Mouse (Mus musculus): ENCODE data around the gene Arrb1.

The Arrb1 gene

GRCm38 (mm10) chr7:99537183-99537756 lies 2.0 kb downstream of the Arrb1 start:
- in situ Hi-C loops (cut with MboI; ENCODE audit: low sequenced_read_pairs): no loop called here

- in situ Hi-C loops (cut with MboI; ENCODE audit: low sequenced_read_pairs): no loop called here
These were observed 3.2 kb downstream of the Arrb1 start for GRCm38 (mm10) chr7:99538421-99538820.

- in situ Hi-C loops (cut with MboI; ENCODE audit: low sequenced_read_pairs): no loop called here
These were observed 4.1 kb downstream of the Arrb1 start for GRCm38 (mm10) chr7:99539201-99539891.

- in situ Hi-C loops (cut with MboI; ENCODE audit: low sequenced_read_pairs): no loop called here
These were observed 4.8 kb downstream of the Arrb1 start for GRCm38 (mm10) chr7:99540016-99540415.

GRCm38 (mm10) chr7:99541204-99541603 lies 5.9 kb downstream of the Arrb1 start:
- in situ Hi-C loops (cut with MboI; ENCODE audit: low sequenced_read_pairs): no loop called here

GRCm38 (mm10) chr7:99544272-99544671 lies 9.0 kb downstream of the Arrb1 start:
- in situ Hi-C loops (cut with MboI; ENCODE audit: low sequenced_read_pairs): no loop called here

GRCm38 (mm10) chr7:99545885-99546745 lies 10.8 kb downstream of the Arrb1 start:
- in situ Hi-C loops (cut with MboI; ENCODE audit: low sequenced_read_pairs): no loop called here

GRCm38 (mm10) chr7:99547584-99548487 lies 12.6 kb downstream of the Arrb1 start:
- in situ Hi-C loops (cut with MboI; ENCODE audit: low sequenced_read_pairs): no loop called here

GRCm38 (mm10) chr7:99549668-99550067 lies 14.4 kb downstream of the Arrb1 start:
- in situ Hi-C loops (cut with MboI; ENCODE audit: low sequenced_read_pairs): loop anchor here (5.0 kb wide), 1 partner anchor 42 kb away; no protein-coding TSS in a partner anchor

GRCm38 (mm10) chr7:99551623-99552022 lies 16.4 kb downstream of the Arrb1 start:
- in situ Hi-C loops (cut with MboI; ENCODE audit: low sequenced_read_pairs): loop anchor here (5.0 kb wide), 1 partner anchor 44 kb away; no protein-coding TSS in a partner anchor

GRCm38 (mm10) chr7:99553222-99553884 lies 18.1 kb downstream of the Arrb1 start:
- in situ Hi-C loops (cut with MboI; ENCODE audit: low sequenced_read_pairs): loop anchor here (5.0 kb wide), 1 partner anchor 46 kb away; no protein-coding TSS in a partner anchor

GRCm38 (mm10) chr7:99553885-99554269 lies 18.6 kb downstream of the Arrb1 start:
- in situ Hi-C loops (cut with MboI; ENCODE audit: low sequenced_read_pairs): loop anchor here (5.0 kb wide), 1 partner anchor 47 kb away; no protein-coding TSS in a partner anchor

GRCm38 (mm10) chr7:99555862-99556261 lies 20.6 kb downstream of the Arrb1 start:
- in situ Hi-C loops (cut with MboI; ENCODE audit: low sequenced_read_pairs): no loop called here

- in situ Hi-C loops (cut with MboI; ENCODE audit: low sequenced_read_pairs): no loop called here
These were observed 23.8 kb downstream of the Arrb1 start for GRCm38 (mm10) chr7:99559091-99559490.

GRCm38 (mm10) chr7:99562478-99562877 lies 27.2 kb downstream of the Arrb1 start:
- in situ Hi-C loops (cut with MboI; ENCODE audit: low sequenced_read_pairs): no loop called here

GRCm38 (mm10) chr7:99563224-99563623 lies 28.0 kb downstream of the Arrb1 start:
- in situ Hi-C loops (cut with MboI; ENCODE audit: low sequenced_read_pairs): no loop called here

GRCm38 (mm10) chr7:99565325-99565881 lies 30.1 kb downstream of the Arrb1 start:
- in situ Hi-C loops (cut with MboI; ENCODE audit: low sequenced_read_pairs): no loop called here

- in situ Hi-C loops (cut with MboI; ENCODE audit: low sequenced_read_pairs): no loop called here
These were observed 35.4 kb downstream of the Arrb1 start for GRCm38 (mm10) chr7:99570680-99571079.

GRCm38 (mm10) chr7:99572931-99573330 lies 37.7 kb downstream of the Arrb1 start:
- in situ Hi-C loops (cut with MboI; ENCODE audit: low sequenced_read_pairs): no loop called here

GRCm38 (mm10) chr7:99573351-99573750 lies 38.1 kb downstream of the Arrb1 start:
- in situ Hi-C loops (cut with MboI; ENCODE audit: low sequenced_read_pairs): no loop called here
